Comparison of ENCODE assay signal across 8 mouse cellular contexts in genomic region chr3:90612728-90613291, GRCm38 (mm10). TPM values are rescaled to one million over a fixed set of nuclear protein-coding genes. Genes with fewer than 3 reads are reported as not detected.
DNase-seq lines count a peak whose midpoint lies in the region; ATAC-seq lines count a peak whose summit lies in the region.

S100a6 (plus strand) TSS chr3:90612882.

- DNase-seq in cerebellum, adult 9-10 months: peak; percentile 6
- DNase-seq in cerebellum, adult 11 months: no peak
- peak; percentile 91 for DNase-seq in embryo, embryonic 10 days (ENCODE audit: low spot score)
- DNase-seq in gonadal fat pad, adult 2 months (ENCODE audit: low read depth): no peak
- DNase-seq in limb, embryonic 10.5 days (ENCODE audit: low spot score): peak; percentile 76
- DNase-seq in midbrain, embryonic 11.5 days (ENCODE audit: low spot score, missing footprints): peak; percentile 92
- DNase-seq in spleen, postnatal 4 days (ENCODE audit: low spot score in 2 of 2): peak; percentile 76 to 82

- no peaks in the 10 kb centered on the region for H3K9me3 ChIP-seq in intestine, embryonic 15.5 days
- H3K9me3 ChIP-seq in limb, embryonic 10.5 days (replicated peaks): no peaks in the 10 kb centered on the region
- no peaks in the 10 kb centered on the region for H3K9me3 ChIP-seq in midbrain, embryonic 11.5 days (ENCODE audit: control insufficient read depth, low read length)

- H3K27me3 ChIP-seq in intestine, embryonic 15.5 days (replicated peaks): no peaks in the 10 kb centered on the region
- peaks cover 10% of the 10 kb centered on the region for H3K27me3 ChIP-seq in limb, embryonic 10.5 days (ENCODE audit: low read depth, poor library complexity, severe bottlenecking)
- H3K27me3 ChIP-seq in midbrain, embryonic 11.5 days (ENCODE audit: control insufficient read depth, insufficient read depth, low read length): 0 out of 2 replicates have a peak, but pooled peaks cover 2% of the 10 kb centered on the region

- 1% methylated on average over 23 of the region's 23 CpGs for WGBS in intestine, embryonic 15.5 days
- WGBS in limb, embryonic 10.5 days: 1% methylated on average over 23 of the region's 23 CpGs
- WGBS in midbrain, embryonic 11.5 days: under 1% methylated on average over 23 of the region's 23 CpGs

- ATAC-seq in intestine, embryonic 15.5 days: peak; percentile 68
- peak; percentile 84 for ATAC-seq in midbrain, embryonic 11.5 days (ENCODE audit: low FRiP score)

- peak within 1 kb of the TSS; percentile 38 for H3K4me3 ChIP-seq in intestine, embryonic 15.5 days (replicated peaks)
- peak within 1 kb of the TSS; percentile 51 for H3K4me3 ChIP-seq in limb, embryonic 10.5 days
- H3K4me3 ChIP-seq in midbrain, embryonic 11.5 days (ENCODE audit: low read depth, low read length): peak within 1 kb of the TSS; percentile 20

- H3K4me2 ChIP-seq in intestine, embryonic 15.5 days (replicated peaks): peak within 1 kb of the TSS; percentile 72
- H3K4me2 ChIP-seq in midbrain, embryonic 11.5 days: peak within 1 kb of the TSS; percentile 68

- H3K27ac ChIP-seq in intestine, embryonic 15.5 days: peak within 1 kb of the TSS; percentile 77; the same call in 1 of the 2 replicates
- H3K27ac ChIP-seq in limb, embryonic 10.5 days: peak within 1 kb of the TSS; percentile 68
- H3K27ac ChIP-seq in midbrain, embryonic 11.5 days (ENCODE audit: low read depth, low read length): no peak within 1 kb of the TSS

- peak within 1 kb of the TSS; percentile 23 for H3K9ac ChIP-seq in intestine, embryonic 15.5 days
- peak within 1 kb of the TSS; percentile 56 for H3K9ac ChIP-seq in midbrain, embryonic 11.5 days (ENCODE audit: low read length)

- H3K36me3 ChIP-seq in intestine, embryonic 15.5 days: no peaks in the 10 kb centered on the region
- no peaks in the 10 kb centered on the region for H3K36me3 ChIP-seq in limb, embryonic 10.5 days
- H3K36me3 ChIP-seq in midbrain, embryonic 11.5 days (ENCODE audit: control insufficient read depth, insufficient read depth, low read length): no peaks in the 10 kb centered on the region

- H3K4me1 ChIP-seq in intestine, embryonic 15.5 days (replicated peaks): peaks cover 20% of the 10 kb centered on the region
- peaks cover 20% of the 10 kb centered on the region for H3K4me1 ChIP-seq in limb, embryonic 10.5 days
- peaks cover 4% of the 10 kb centered on the region; the same call in 1 of the 2 replicates for H3K4me1 ChIP-seq in midbrain, embryonic 11.5 days (ENCODE audit: control insufficient read depth, insufficient read depth, low read length)

RNA-seq across cellular contexts. Expression of gene S100a6, which starts in this region (rescaled TPM):
- polyA plus RNA-seq in gonadal fat pad, adult 2 months (2012; rRNA removed): 229 and 578 TPM in 2 replicates
- polyA plus RNA-seq in intestine, embryonic 15.5 days (2015; fragmentation: Nextera tagmentation; extraction: Ambion mirVana): 412 and 430 TPM in 2 replicates
- polyA plus RNA-seq in limb, embryonic 10.5 days (2016; fragmentation: Nextera tagmentation; extraction: Ambion mirVana): 11.4 and 11.6 TPM in 2 replicates
- 24.5 and 25.1 TPM in 2 replicates for polyA plus RNA-seq in midbrain, embryonic 11.5 days (2014; fragmentation: Nextera tagmentation; extraction: Ambion mirVana)

Comparison
In these comparisons a context has a peak if more than half of its experiments do, and no peak if none do; other contexts are left out.
1. DNase-seq: peak in cerebellum, adult 9-10 months (single experiment), embryo, embryonic 10 days (single experiment), limb, embryonic 10.5 days (single experiment), midbrain, embryonic 11.5 days (single experiment) and spleen, postnatal 4 days (2 of 2); none in cerebellum, adult 11 months (single experiment) and gonadal fat pad, adult 2 months (single experiment).
2. Peak in every context shown above with its lines, with median percentiles within 50 percentile points of each other: H3K4me3 ChIP-seq.